Mouse (Mus musculus) bone marrow, adult 2 months (tissue): ENCODE results near the gene Pkmyt1.

Experiments
- CTCF ChIP-seq: fragments of 200-500 bp; IDR thresholded peaks from 2 replicates; pipeline ENCODE4 v1.5.1; 2011; ENCODE audit warnings: low read length, control low read depth; ENCODE audit not compliant: control insufficient read depth, insufficient read depth
- POLR2A ChIP-seq: fragments of 200-500 bp; IDR thresholded peaks from 2 replicates; pipeline ENCODE4 v1.6.1; 2011; ENCODE audit warnings: low read depth, mild to moderate bottlenecking, control low read depth, low read length, borderline replicate concordance; ENCODE audit not compliant: control insufficient read depth

GRCm38 (mm10) chr17:23683226-23683625, 42.9 kb upstream of the Pkmyt1 start:
- TF ChIP-seq CTCF (no peak), POLR2A (no peak)
